Mouse (Mus musculus): ENCODE results near the gene Trim59. TPM values are rescaled to one million over a fixed set of nuclear protein-coding genes. Genes with fewer than 3 reads are reported as not detected.

The Trim59 gene
- polyA plus RNA-seq, 1 experiment from 2014 or later, result 124 TPM

- peak; percentile 93 for ATAC-seq (ENCODE audit: insufficient number of reproducible peaks, insufficient read depth, low FRiP score, low TSS enrichment, low read depth)
- WGBS, result under 1% methylated on average over 74 of the region's 76 CpGs
- peak within 1 kb of the TSS; percentile 95 for H3K9ac ChIP-seq
Measured at GRCm38 (mm10) chr3:69004437-69005337, 39.9 kb downstream of the Trim59 start, which contains the start of the genes Ift80 and Smc4. Ift80 (minus strand) TSS chr3:69004570. Smc4 (plus strand) TSS chr3:69004738.

DNA sequence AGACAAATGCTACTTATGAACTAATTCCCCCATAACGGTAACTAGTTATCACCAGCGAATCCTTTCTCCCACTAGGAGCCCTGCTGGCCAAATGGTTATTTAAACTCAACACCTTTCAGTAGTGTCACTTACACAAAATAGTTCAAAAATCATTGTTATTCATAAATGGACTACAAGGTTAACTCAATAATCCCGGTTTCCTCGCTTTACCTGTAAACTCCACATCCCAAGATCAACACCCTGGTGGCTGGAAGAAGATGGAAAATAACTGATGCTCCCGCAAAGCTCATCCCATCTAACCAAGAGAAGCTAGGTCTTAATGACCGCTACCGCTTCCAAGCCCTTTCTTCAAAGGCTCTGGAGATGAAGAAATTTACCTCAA lies 40.5 kb downstream of the Trim59 start:
- 2% methylated on average over 7 of the region's 7 CpGs for WGBS
- H3K27ac ChIP-seq, result peak overlapping the region; percentile 95
- ATAC-seq (ENCODE audit: insufficient number of reproducible peaks, insufficient read depth, low FRiP score, low TSS enrichment, low read depth), result no peak
- no peaks in the 10 kb centered on the region for H3K36me3 ChIP-seq
- H3K27me3 ChIP-seq, result no peaks in the 10 kb centered on the region
- H3K4me3 ChIP-seq, result peak overlapping the region; percentile 98
- H3K4me2 ChIP-seq, result peak overlapping the region; percentile 64
- no peaks in the 10 kb centered on the region for H3K9me3 ChIP-seq
- H3K4me1 ChIP-seq, result peaks cover 9% of the 10 kb centered on the region
- H3K9ac ChIP-seq, result peak overlapping the region; percentile 95

More at GRCm38 (mm10) chr3:69004437-69005337, 39.9 kb downstream of the Trim59 start, which contains the start of the genes Ift80 and Smc4:
- 0 out of 2 replicates have a peak, but pooled peaks cover 2% of the 10 kb centered on the region for H3K36me3 ChIP-seq
- H3K4me2 ChIP-seq, result peak within 1 kb of the TSS; percentile 84
- peak within 1 kb of the TSS; percentile 95 for H3K27ac ChIP-seq
- H3K9me3 ChIP-seq, result no peaks in the 10 kb centered on the region
- no peaks in the 10 kb centered on the region for H3K27me3 ChIP-seq
- peaks cover 9% of the 10 kb centered on the region for H3K4me1 ChIP-seq
- H3K4me3 ChIP-seq, result peak within 1 kb of the TSS; percentile 98

GRCm38 (mm10) chr3:69002781-69003180 lies 41.8 kb downstream of the Trim59 start:
- ATAC-seq (ENCODE audit: insufficient number of reproducible peaks, insufficient read depth, low FRiP score, low TSS enrichment, low read depth), result no peak
- Histone ChIP-seq H3K36me3 (no peaks in the 10 kb centered on the region), H3K27ac (no peak overlapping the region), H3K27me3 (no peaks in the 10 kb centered on the region), H3K4me1 (peaks cover 9% of the 10 kb centered on the region), H3K4me2 (no peak overlapping the region), H3K9me3 (no peaks in the 10 kb centered on the region), H3K4me3 (no peak overlapping the region), H3K9ac (no peak overlapping the region)
- WGBS, result 85% methylated on average over 4 of the region's 4 CpGs

DNA sequence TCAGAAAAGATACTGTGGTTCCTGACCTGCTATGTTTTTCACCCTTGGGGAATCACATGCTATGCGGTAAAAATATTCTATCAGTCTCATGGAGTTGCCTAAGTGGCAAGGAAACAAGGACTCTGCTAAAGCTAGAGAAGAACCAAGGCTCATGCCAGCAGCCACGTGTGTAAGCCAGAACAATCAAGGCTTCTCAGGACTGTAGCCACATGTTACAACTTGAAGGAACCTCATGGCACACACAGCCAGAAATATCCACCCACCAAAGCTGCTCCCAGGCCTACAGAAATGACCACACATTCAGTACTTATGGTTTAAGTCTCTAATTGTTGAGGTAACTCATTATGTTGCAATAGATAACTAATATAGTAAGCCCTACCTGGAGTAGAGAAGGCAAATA lies 58.0 kb downstream of the Trim59 start:
- Histone ChIP-seq H3K4me3 (no peak overlapping the region), H3K27ac (no peak overlapping the region), H3K27me3 (no peaks in the 10 kb centered on the region), H3K9me3 (no peaks in the 10 kb centered on the region), H3K4me1 (no peaks in the 10 kb centered on the region), H3K4me2 (no peak overlapping the region), H3K36me3 (peaks cover 27% of the 10 kb centered on the region), H3K9ac (no peak overlapping the region)
- 85% methylated on average over 2 of the region's 2 CpGs for WGBS
- ATAC-seq (ENCODE audit: insufficient number of reproducible peaks, insufficient read depth, low FRiP score, low TSS enrichment, low read depth), result no peak

MicroRNAs within 50 kb of the gene (microRNA counts, 519-probe panel; counts per million panel counts)
- 5,168 counts per million, percentile 96 among the panel's probes with 10 or more counts for microRNA mmu-miR-15b

Small RNA genes within 50 kb of the gene (microRNA-seq; reads per million reads assigned to microRNA genes)
- gene Mir15b, result 1,061 reads per million, percentile 77 among the genes with 10 or more reads in this experiment
- 328 reads per million, percentile 68 among the genes with 10 or more reads in this experiment for gene Mir16-2

Other genes starting within 250 kb of the Trim59 start
- gene 1110032F04Rik, start 175.2 kb downstream of the Trim59 start, polyA plus RNA-seq (2015; fragmentation: Nextera tagmentation; extraction: Ambion mirVana), result 0.73 and 1.4 TPM in 2 replicates
- gene Ift80, start 40.2 kb downstream of the Trim59 start, polyA plus RNA-seq (2015; fragmentation: Nextera tagmentation; extraction: Ambion mirVana), result 18.6 and 22.6 TPM in 2 replicates
- gene Smc4, start 40.0 kb downstream of the Trim59 start, polyA plus RNA-seq (2015; fragmentation: Nextera tagmentation; extraction: Ambion mirVana), result 167 and 188 TPM in 2 replicates
- gene Kpna4, start 82.4 kb upstream of the Trim59 start, polyA plus RNA-seq (2015; fragmentation: Nextera tagmentation; extraction: Ambion mirVana), result 28.4 and 31.8 TPM in 2 replicates
- gene Arl14, start 177.7 kb upstream of the Trim59 start, polyA plus RNA-seq (2015; fragmentation: Nextera tagmentation; extraction: Ambion mirVana), result not detected in 2 replicates

All from embryonic facial prominence, embryonic 13.5 days (tissue).